Mouse (Mus musculus) liver, embryonic 15.5 days (tissue): ENCODE measurements around the gene Ssr2. TPM values are rescaled to one million over a fixed set of nuclear protein-coding genes. Genes with fewer than 3 reads are reported as not detected.
A peak's percentile ranks its signal among the peaks of the same experiment; 100 is the strongest.

ENCODE experiments used
- ATAC-seq: fragments of 200-750 bp; cut with Nextera tagmentation; 2 replicates; pipeline ENCODE4 v1.8.0; 2017; ENCODE audit warnings: moderate number of reproducible peaks, mild to moderate bottlenecking, moderate library complexity; ENCODE audit not compliant: insufficient read depth
- H3K27ac ChIP-seq: fragments of 300-500 bp; sonication (generic); replicated peaks from 2 replicates; pipeline ENCODE4 v1.5.1; 2015; ENCODE audit warnings: mild to moderate bottlenecking, inconsistent platforms
- H3K27me3 ChIP-seq: fragments of 300-500 bp; sonication (generic); 2 replicates; pipeline ENCODE4 v1.6.1; 2015; ENCODE audit warnings: mild to moderate bottlenecking, inconsistent platforms
- H3K36me3 ChIP-seq: fragments of 300-500 bp; sonication (generic); replicated peaks from 2 replicates; pipeline ENCODE4 v1.6.1; 2015; ENCODE audit warnings: moderate library complexity, mild to moderate bottlenecking, inconsistent platforms
- H3K4me1 ChIP-seq: fragments of 300-500 bp; sonication (generic); replicated peaks from 2 replicates; pipeline ENCODE4 v1.6.1; 2015; ENCODE audit warnings: inconsistent platforms
- H3K4me2 ChIP-seq: fragments of 300-500 bp; sonication (generic); 2 replicates; pipeline ENCODE4 v1.6.1; 2015; ENCODE audit warnings: moderate library complexity, mild to moderate bottlenecking, inconsistent platforms
- H3K4me3 ChIP-seq: fragments of 300-500 bp; sonication (generic); replicated peaks from 2 replicates; pipeline ENCODE4 v1.5.1; 2015; ENCODE audit warnings: mild to moderate bottlenecking, inconsistent platforms
- H3K9ac ChIP-seq: fragments of 300-500 bp; sonication (generic); 2 replicates; pipeline ENCODE4 v1.6.1; 2015; ENCODE audit warnings: moderate library complexity, mild to moderate bottlenecking, inconsistent platforms
- H3K9me3 ChIP-seq: fragments of 300-500 bp; sonication (generic); replicated peaks from 2 replicates; pipeline ENCODE4 v1.6.1; 2016; ENCODE audit warnings: inconsistent platforms
- WGBS: fragments of 180-500 bp; shearing (Covaris S2); methylation state at CpG from one replicate; pipeline ENCODE4 v1.1.7; 2015; ENCODE audit warnings: mixed read lengths; ENCODE audit not compliant: insufficient replicate concordance; 5-methylcytosine and 5-hydroxymethylcytosine counted together
- polyA plus RNA-seq: library from polyadenylated mRNA; unstranded; fragments of >200 nt; fragmentation: Nextera tagmentation; extraction: Ambion mirVana; gene quantifications from 2 replicates; pipeline ENCODE4 v1.2.1, GENCODE M21; 2015

The Ssr2 gene
- polyA plus RNA-seq, 1 experiment from 2014 or later: 190 TPM

GRCm38 (mm10) chr3:88533706-88534105 is 42.0 kb upstream of the Ssr2 start:
- Histone ChIP-seq H3K36me3 (no peaks in the 10 kb centered on the region), H3K4me1 (peaks cover 75% of the 10 kb centered on the region), H3K4me2 (peak overlapping the region; percentile 99), H3K9ac (no peak overlapping the region), H3K27me3 (peaks cover 30% of the 10 kb centered on the region), H3K4me3 (peak overlapping the region; percentile 72; the same call in 1 of the 2 replicates), H3K27ac (no peak overlapping the region), H3K9me3 (no peaks in the 10 kb centered on the region)
- WGBS: 22% methylated on average over 4 of the region's 5 CpGs
- no peak for ATAC-seq

DNA sequence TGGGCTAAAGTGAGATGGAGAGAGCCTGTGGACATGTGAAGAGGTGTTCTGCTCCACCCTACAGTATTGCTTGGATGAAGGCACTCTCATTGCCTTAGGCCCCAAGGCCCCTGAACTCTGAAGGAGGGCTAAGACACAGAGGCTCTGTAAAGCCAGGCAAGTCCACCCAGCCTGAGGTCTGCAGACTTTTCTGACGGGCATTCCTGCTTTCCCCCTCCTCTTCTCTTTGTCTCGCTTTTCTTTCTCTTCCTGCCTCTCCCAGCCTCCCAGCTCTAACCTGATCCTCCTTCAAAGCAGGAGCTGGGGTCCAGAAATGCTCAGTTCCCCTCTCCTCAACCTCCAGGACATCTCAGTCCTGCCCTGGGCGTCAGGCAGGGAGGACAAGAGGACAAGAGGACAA is 40.7 kb upstream of the Ssr2 start:
- H3K9me3 ChIP-seq: no peaks in the 10 kb centered on the region
- H3K4me3 ChIP-seq: no peak overlapping the region
- no peak overlapping the region for H3K9ac ChIP-seq
- H3K36me3 ChIP-seq: no peaks in the 10 kb centered on the region
- H3K4me2 ChIP-seq: no peak overlapping the region
- no peak for ATAC-seq
- H3K27ac ChIP-seq: no peak overlapping the region
- 45% methylated on average over 3 of the region's 3 CpGs for WGBS
- H3K27me3 ChIP-seq: peaks cover 30% of the 10 kb centered on the region
- H3K4me1 ChIP-seq: peaks cover 67% of the 10 kb centered on the region

DNA sequence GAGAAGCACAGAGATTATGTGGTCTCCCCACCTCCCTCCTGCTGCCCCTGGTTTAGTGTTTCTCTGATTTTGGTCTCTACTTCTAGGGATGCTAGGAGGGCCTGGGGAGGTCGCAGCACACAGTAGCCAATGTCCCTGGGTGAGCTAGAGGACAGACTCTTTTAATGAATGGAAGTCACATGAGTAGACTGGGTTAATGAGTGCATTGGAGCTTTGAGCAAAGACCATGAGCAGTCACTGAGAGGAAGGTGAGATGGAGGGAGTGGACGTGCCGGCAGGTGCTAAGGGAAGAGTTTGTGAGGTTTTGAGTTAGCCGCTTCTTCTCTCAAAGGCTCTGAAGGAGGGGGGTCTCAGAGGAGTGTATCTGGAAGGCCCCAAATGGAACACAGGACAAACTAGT is 40.1 kb upstream of the Ssr2 start:
- 75% methylated on average over 4 of the region's 4 CpGs for WGBS
- no peak for ATAC-seq
- H3K36me3 ChIP-seq: no peaks in the 10 kb centered on the region
- no peak overlapping the region for H3K4me3 ChIP-seq
- H3K9ac ChIP-seq: peak overlapping the region; percentile 46; the same call in 1 of the 2 replicates
- no peak overlapping the region for H3K27ac ChIP-seq
- peak overlapping the region; percentile 90 for H3K4me2 ChIP-seq
- H3K4me1 ChIP-seq: peaks cover 62% of the 10 kb centered on the region
- H3K9me3 ChIP-seq: no peaks in the 10 kb centered on the region
- peaks cover 30% of the 10 kb centered on the region for H3K27me3 ChIP-seq

- Histone ChIP-seq H3K4me3 (peak overlapping the region; percentile 60), H3K9ac (peak overlapping the region; percentile 46), H3K4me1 (peaks cover 54% of the 10 kb centered on the region), H3K9me3 (no peaks in the 10 kb centered on the region), H3K27ac (peak overlapping the region; percentile 51; the same call in 1 of the 2 replicates), H3K36me3 (no peaks in the 10 kb centered on the region), H3K27me3 (peaks cover 30% of the 10 kb centered on the region), H3K4me2 (peak overlapping the region; percentile 90)
- peak; percentile 78 for ATAC-seq
- WGBS: 7% methylated on average over 64 of the region's 64 CpGs
Measured at GRCm38 (mm10) chr3:88536103-88536930, 39.4 kb upstream of the Ssr2 start.

DNA sequence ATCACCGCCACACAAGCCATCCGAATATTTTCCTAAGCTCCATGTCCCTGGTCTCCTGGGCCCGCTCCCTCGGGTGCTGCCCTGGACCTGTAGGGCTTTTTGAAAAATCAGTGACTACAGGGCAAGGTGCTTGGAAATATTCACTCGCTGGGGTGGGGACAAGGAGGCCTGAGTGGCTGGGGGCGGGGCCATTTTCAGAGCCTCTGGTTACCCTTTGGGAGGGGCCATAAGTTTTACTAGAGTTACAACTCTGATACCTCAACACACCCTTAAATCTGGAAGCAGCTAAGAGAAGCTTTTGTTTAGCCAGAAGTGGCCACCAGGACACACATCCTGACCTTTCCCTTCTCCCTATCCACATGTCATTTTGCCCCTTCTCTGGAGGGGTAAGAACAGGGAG is 38.5 kb upstream of the Ssr2 start:
- H3K4me3 ChIP-seq: peak overlapping the region; percentile 60
- peak overlapping the region; percentile 48; the same call in 1 of the 2 replicates for H3K27ac ChIP-seq
- H3K36me3 ChIP-seq: no peaks in the 10 kb centered on the region
- ATAC-seq: peak; percentile 7; the same call in 1 of the 2 replicates
- H3K4me2 ChIP-seq: peak overlapping the region; percentile 90
- WGBS: 69% methylated on average over 6 of the region's 6 CpGs
- H3K9ac ChIP-seq: peak overlapping the region; percentile 46; the same call in 1 of the 2 replicates
- H3K9me3 ChIP-seq: no peaks in the 10 kb centered on the region
- peaks cover 46% of the 10 kb centered on the region for H3K4me1 ChIP-seq
- H3K27me3 ChIP-seq: peaks cover 26% of the 10 kb centered on the region

DNA sequence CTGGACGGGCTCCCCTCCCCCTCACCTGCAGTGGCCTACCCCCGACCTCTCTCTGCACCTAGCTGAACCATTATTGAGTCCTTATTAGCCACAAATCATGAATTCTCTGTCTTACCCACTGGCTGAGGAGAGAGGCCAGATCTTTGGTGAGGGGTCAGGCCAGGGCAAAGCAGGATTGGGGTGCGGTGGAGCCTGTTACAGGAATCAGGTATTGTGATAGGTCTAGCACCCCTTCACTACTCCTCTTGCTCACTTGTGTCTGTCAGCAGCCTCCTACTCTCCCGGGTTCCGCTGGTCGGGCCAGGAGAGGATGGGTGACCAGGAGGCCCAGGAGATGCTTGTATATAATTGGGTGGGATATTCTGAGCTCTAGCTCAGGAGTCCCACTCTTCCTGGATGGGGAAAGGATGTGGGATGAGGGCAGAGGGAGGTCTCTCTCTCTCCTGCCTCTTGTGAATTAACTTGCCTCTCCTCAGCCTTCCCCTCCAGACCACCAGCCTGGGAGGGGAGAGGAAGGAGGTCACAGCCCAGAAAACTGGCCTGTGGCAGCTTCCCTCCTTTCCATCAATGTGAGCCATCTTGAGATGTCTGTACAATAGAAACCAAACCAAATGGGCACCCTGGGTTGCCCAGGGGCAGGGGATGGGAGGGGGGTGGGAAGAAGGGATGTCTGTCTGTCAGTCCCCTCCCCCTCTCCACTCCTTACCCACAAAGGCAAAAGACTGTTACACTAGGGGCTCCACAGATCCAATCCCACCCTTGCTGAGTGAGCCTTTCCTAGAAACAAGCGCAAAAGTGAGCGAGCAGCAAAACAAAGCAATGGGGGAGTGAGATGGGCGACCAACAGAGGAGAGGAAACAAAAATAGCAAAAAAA is 37.2 kb upstream of the Ssr2 start:
- H3K9ac ChIP-seq: no peak overlapping the region

DNA sequence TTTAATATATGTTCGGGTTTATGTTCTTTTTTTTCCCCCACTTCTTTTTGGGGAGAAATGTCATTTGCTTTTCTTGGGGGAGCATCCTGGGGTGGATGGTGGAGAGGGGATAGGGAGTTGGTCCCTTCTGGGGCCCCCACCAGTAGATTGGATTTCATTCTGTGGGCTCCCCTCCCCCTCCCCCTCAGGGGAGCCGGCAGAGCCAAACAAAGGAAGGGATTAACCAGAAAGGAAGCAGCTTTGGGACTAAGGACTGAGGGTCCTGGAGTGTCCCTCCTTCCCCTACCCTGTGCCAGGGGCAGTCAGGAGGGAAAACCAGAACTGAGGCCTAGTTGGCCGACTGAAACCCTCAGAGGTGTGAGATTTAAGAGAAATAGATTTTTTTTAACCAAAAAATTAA is 36.3 kb upstream of the Ssr2 start:
- peaks cover 32% of the 10 kb centered on the region for H3K4me1 ChIP-seq
- no peak overlapping the region for H3K27ac ChIP-seq
- H3K4me3 ChIP-seq: no peak overlapping the region
- WGBS: 35% methylated on average over 3 of the region's 3 CpGs
- H3K9ac ChIP-seq: no peak overlapping the region
- no peaks in the 10 kb centered on the region for H3K36me3 ChIP-seq
- H3K4me2 ChIP-seq: no peak overlapping the region
- no peaks in the 10 kb centered on the region for H3K9me3 ChIP-seq
- H3K27me3 ChIP-seq: peaks cover 8% of the 10 kb centered on the region; the same call in 1 of the 2 replicates
- no peak for ATAC-seq

More for the DNA sequence above, 37.2 kb upstream of the Ssr2 start:
- no peak overlapping the region for H3K27ac ChIP-seq
- no peak overlapping the region for H3K4me3 ChIP-seq
- no peaks in the 10 kb centered on the region for H3K36me3 ChIP-seq
- H3K27me3 ChIP-seq: peaks cover 15% of the 10 kb centered on the region
- H3K9me3 ChIP-seq: no peaks in the 10 kb centered on the region
- 61% methylated on average over 9 of the region's 9 CpGs for WGBS
- no peak for ATAC-seq
- no peak overlapping the region for H3K4me2 ChIP-seq
- H3K4me1 ChIP-seq: peaks cover 33% of the 10 kb centered on the region

GRCm38 (mm10) chr3:88540085-88540484 is 35.6 kb upstream of the Ssr2 start:
- Histone ChIP-seq H3K4me3 (no peak overlapping the region), H3K9ac (no peak overlapping the region), H3K9me3 (no peaks in the 10 kb centered on the region), H3K4me2 (no peak overlapping the region), H3K4me1 (peaks cover 35% of the 10 kb centered on the region), H3K27me3 (peaks cover 7% of the 10 kb centered on the region; the same call in 1 of the 2 replicates), H3K36me3 (no peaks in the 10 kb centered on the region), H3K27ac (no peak overlapping the region)
- 58% methylated on average over 5 of the region's 5 CpGs for WGBS
- ATAC-seq: no peak

- WGBS: 69% methylated on average over 7 of the region's 7 CpGs
- Histone ChIP-seq H3K27ac (no peak overlapping the region), H3K4me1 (peaks cover 24% of the 10 kb centered on the region), H3K9ac (no peak overlapping the region), H3K4me3 (no peak overlapping the region), H3K4me2 (no peak overlapping the region), H3K36me3 (no peaks in the 10 kb centered on the region), H3K27me3 (no peaks in the 10 kb centered on the region), H3K9me3 (no peaks in the 10 kb centered on the region)
- ATAC-seq: no peak
Measured at GRCm38 (mm10) chr3:88541622-88542401, 33.9 kb upstream of the Ssr2 start.

DNA sequence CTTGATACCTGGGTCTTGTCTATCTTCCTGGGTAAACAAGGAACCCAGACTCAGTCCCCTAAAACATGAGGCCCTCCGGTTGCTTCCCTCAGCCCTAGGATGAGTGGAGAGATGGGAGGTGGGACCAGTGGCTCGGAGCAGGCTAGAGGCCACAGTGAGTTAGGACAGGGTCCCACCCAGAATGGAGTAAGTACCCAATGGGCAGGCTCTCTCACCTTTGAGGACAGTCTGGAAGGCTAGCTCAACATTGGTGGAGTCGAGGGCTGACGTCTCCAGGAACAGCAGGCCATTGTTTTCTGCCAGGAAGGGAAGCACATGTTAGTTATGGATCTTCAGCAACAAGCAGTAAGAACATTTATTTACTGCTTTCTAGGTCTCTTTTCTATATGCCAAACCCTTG is 33.2 kb upstream of the Ssr2 start:
- Histone ChIP-seq H3K4me3 (no peak overlapping the region), H3K9me3 (no peaks in the 10 kb centered on the region), H3K4me1 (peaks cover 23% of the 10 kb centered on the region), H3K36me3 (no peaks in the 10 kb centered on the region), H3K9ac (no peak overlapping the region), H3K27ac (no peak overlapping the region), H3K27me3 (no peaks in the 10 kb centered on the region), H3K4me2 (no peak overlapping the region)
- ATAC-seq: no peak
- 68% methylated on average over 4 of the region's 4 CpGs for WGBS
